Mouse (Mus musculus) left cerebral cortex, adult 2 months (tissue): ENCODE measurements at regions not wholly inside any gene's neighbourhood (a gene's known extent, or its start where the extent isn't known, plus 50 kb on each side); places are given as distances from the start of the nearest gene placed in this dataset.
A peak's percentile ranks its signal among the peaks of the same experiment; 100 is the strongest.

Experiments used
- DNase-seq, 2 experiments: peaks; one replicate each; pipeline ENCODE4 v3.0.0; 2021 to 2022; ENCODE audit warnings: low spot score in 2 of 2, mixed read lengths in 1 of 2; ENCODE audit errors: extremely low spot score in 1 of 2
- H3K27ac ChIP-seq: fragments of 200-600 bp; 2 replicates; pipeline ENCODE4 v1.8.1; 2022
- H3K4me3 ChIP-seq: fragments of 200-600 bp; 2 replicates; pipeline ENCODE4 v1.8.1; 2022
- CTCF ChIP-seq: fragments of 200-600 bp; IDR thresholded peaks from 2 replicates; pipeline ENCODE4 v1.8.1; 2022; ENCODE audit warnings: antibody characterized with exemption, mild to moderate bottlenecking, moderate library complexity
- intact Hi-C: fragments of 180-260 bp; cut with DNase I; formaldehyde crosslinking; loops from one replicate; pipeline ENCODE4 v1.15.1; 2025

- TF ChIP-seq CTCF = no peak
- intact Hi-C loops = loop anchor here (5.0 kb wide), 1 partner anchor 648 kb away; no protein-coding TSS in a partner anchor
- H3K27ac ChIP-seq = no peak overlapping the region
Observed at GRCm38 (mm10) chr6:88984170-88984569, 82.1 kb downstream of the Tpra1 start.

GRCm38 (mm10) chr6:88984863-88985262, 82.8 kb downstream of the Tpra1 start:
- no peak overlapping the region for H3K27ac ChIP-seq
- TF ChIP-seq CTCF = no peak
- DNase-seq = no peak
- intact Hi-C loops = loop anchor here (5.0 kb wide), 1 partner anchor 647 kb away; no protein-coding TSS in a partner anchor
- no peak overlapping the region for H3K4me3 ChIP-seq

More at GRCm38 (mm10) chr6:88984170-88984569, 82.1 kb downstream of the Tpra1 start:
- no peak overlapping the region for H3K4me3 ChIP-seq
- no peak for DNase-seq

- Histone ChIP-seq H3K4me3 (no peak overlapping the region), H3K27ac (no peak overlapping the region)
- intact Hi-C loops = no loop called here
- TF ChIP-seq CTCF = no peak
- DNase-seq = no peak
Observed at GRCm38 (mm10) chr6:88988551-88988950, 86.5 kb downstream of the Tpra1 start.

GRCm38 (mm10) chr6:88989617-88990299, 87.7 kb downstream of the Tpra1 start:
- no peak for DNase-seq
- Histone ChIP-seq H3K4me3 (no peak overlapping the region), H3K27ac (no peak overlapping the region)
- no peak for TF ChIP-seq CTCF
- intact Hi-C loops = no loop called here

GRCm38 (mm10) chr6:88990300-88990685, 88.2 kb downstream of the Tpra1 start:
- Histone ChIP-seq H3K27ac (no peak overlapping the region), H3K4me3 (no peak overlapping the region)
- no peak for TF ChIP-seq CTCF
- intact Hi-C loops = no loop called here
- no peak for DNase-seq

- Histone ChIP-seq H3K4me3 (no peak overlapping the region), H3K27ac (no peak overlapping the region)
- no peak for DNase-seq
- intact Hi-C loops = no loop called here
- TF ChIP-seq CTCF = no peak
Observed at GRCm38 (mm10) chr6:88995077-88995476, 93.0 kb downstream of the Tpra1 start.

GRCm38 (mm10) chr6:88998927-88999722, 97.1 kb downstream of the Tpra1 start:
- H3K4me3 ChIP-seq = no peak overlapping the region
- no peak for TF ChIP-seq CTCF
- no peak for DNase-seq
- intact Hi-C loops = no loop called here
- H3K27ac ChIP-seq = no peak overlapping the region

- no peak for TF ChIP-seq CTCF
- intact Hi-C loops = no loop called here
- H3K27ac ChIP-seq = no peak overlapping the region
- DNase-seq = no peak
- H3K4me3 ChIP-seq = peak overlapping the region; percentile 31
Observed at GRCm38 (mm10) chr6:89000359-89000758, 98.3 kb downstream of the Tpra1 start.

GRCm38 (mm10) chr6:89003197-89003923, 101.3 kb downstream of the Tpra1 start:
- Histone ChIP-seq H3K27ac (no peak overlapping the region), H3K4me3 (no peak overlapping the region)
- TF ChIP-seq CTCF = no peak
- intact Hi-C loops = no loop called here
- no peak for DNase-seq

GRCm38 (mm10) chr6:89005094-89005493, 103.0 kb downstream of the Tpra1 start:
- TF ChIP-seq CTCF = peak; percentile 16; the same call in 1 of the 2 replicates
- Histone ChIP-seq H3K27ac (no peak overlapping the region), H3K4me3 (no peak overlapping the region)
- intact Hi-C loops = no loop called here
- DNase-seq = no peak

- TF ChIP-seq CTCF = no peak
- no peak overlapping the region for H3K27ac ChIP-seq
- no peak overlapping the region for H3K4me3 ChIP-seq
- DNase-seq = no peak
- intact Hi-C loops = no loop called here
Observed at GRCm38 (mm10) chr6:89006997-89007396, 104.9 kb downstream of the Tpra1 start.

- no peak overlapping the region for H3K4me3 ChIP-seq
- DNase-seq = no peak
- H3K27ac ChIP-seq = no peak overlapping the region
- no peak for TF ChIP-seq CTCF
- intact Hi-C loops = no loop called here
Observed at GRCm38 (mm10) chr6:89007516-89007915, 105.5 kb downstream of the Tpra1 start.
